Mouse (Mus musculus) liver (tissue): ENCODE measurements at regions not wholly inside any gene's neighbourhood (a gene's known extent, or its start where the extent isn't known, plus 50 kb on each side); places are given as distances from the start of the nearest gene placed in this dataset.

Source experiments
- DNase-seq: peaks from one replicate; pipeline ENCODE4 v3.0.0-alpha.2; 2020; ENCODE audit warnings: mixed read lengths

GRCm38 (mm10) chr13:115425610-115426562 lies 324.1 kb upstream of the Itga1 start:
- no peak for DNase-seq

GRCm38 (mm10) chr13:115423761-115424160 lies 322.0 kb upstream of the Itga1 start:
- DNase-seq, result no peak

GRCm38 (mm10) chr13:115421483-115421882 lies 319.7 kb upstream of the Itga1 start:
- DNase-seq, result no peak

- DNase-seq, result no peak
Measured at GRCm38 (mm10) chr13:115417829-115418228, 316.1 kb upstream of the Itga1 start.

- DNase-seq, result no peak
Measured at GRCm38 (mm10) chr13:115413721-115414531, 312.2 kb upstream of the Itga1 start.

- no peak for DNase-seq
Measured at GRCm38 (mm10) chr13:115405916-115406315, 304.2 kb upstream of the Itga1 start.

GRCm38 (mm10) chr13:115400706-115401215 lies 299.0 kb upstream of the Itga1 start:
- no peak for DNase-seq

GRCm38 (mm10) chr13:115379682-115380081 lies 277.9 kb upstream of the Itga1 start:
- DNase-seq, result no peak

GRCm38 (mm10) chr13:115376180-115376880 lies 274.6 kb upstream of the Itga1 start:
- no peak for DNase-seq

- no peak for DNase-seq
Measured at GRCm38 (mm10) chr13:115361457-115361856, 259.7 kb upstream of the Itga1 start.

- DNase-seq, result no peak
Measured at GRCm38 (mm10) chr13:115347022-115347398, 245.2 kb upstream of the Itga1 start.

GRCm38 (mm10) chr13:115346115-115347021 lies 244.6 kb upstream of the Itga1 start:
- DNase-seq, result no peak

- DNase-seq, result no peak
Measured at GRCm38 (mm10) chr13:115329000-115329960, 227.5 kb upstream of the Itga1 start.

GRCm38 (mm10) chr13:115326294-115326693 lies 224.5 kb upstream of the Itga1 start:
- no peak for DNase-seq

- no peak for DNase-seq
Measured at GRCm38 (mm10) chr13:115316681-115317080, 214.9 kb upstream of the Itga1 start.

GRCm38 (mm10) chr13:115308586-115308985 lies 206.8 kb upstream of the Itga1 start:
- DNase-seq, result no peak

- no peak for DNase-seq
Measured at GRCm38 (mm10) chr13:115287371-115287770, 185.6 kb upstream of the Itga1 start.

- DNase-seq, result no peak
Measured at GRCm38 (mm10) chr13:115266164-115266563, 164.4 kb upstream of the Itga1 start.

- no peak for DNase-seq
Measured at GRCm38 (mm10) chr13:115257345-115257744, 155.6 kb upstream of the Itga1 start.

- DNase-seq, result no peak
Measured at GRCm38 (mm10) chr13:115252541-115252940, 150.8 kb upstream of the Itga1 start.
